Mouse (Mus musculus): ENCODE measurements at regions not wholly inside any gene's neighbourhood (a gene's known extent, or its start where the extent isn't known, plus 50 kb on each side); places are given as distances from the start of the nearest gene placed in this dataset.

- 72% methylated on average over 4 of the region's 4 CpGs for WGBS
- no peaks in the 10 kb centered on the region for H3K36me3 ChIP-seq (ENCODE audit: control insufficient read depth, insufficient read depth, low read length)
- H3K4me1 ChIP-seq (ENCODE audit: control insufficient read depth, insufficient read depth, low read length) = no peaks in the 10 kb centered on the region
- no peak overlapping the region for H3K4me2 ChIP-seq (replicated peaks; ENCODE audit: low read depth, low read length)
- no peak overlapping the region for H3K4me3 ChIP-seq (ENCODE audit: low read depth, low read length)
- no peak overlapping the region for H3K27ac ChIP-seq (ENCODE audit: low read length)
- no peaks in the 10 kb centered on the region for H3K9me3 ChIP-seq (ENCODE audit: control insufficient read depth, low read depth, low read length)
- ATAC-seq (ENCODE audit: insufficient number of reproducible peaks, insufficient read depth, low FRiP score, low read depth) = no peak
- no peaks in the 10 kb centered on the region for H3K27me3 ChIP-seq (ENCODE audit: control insufficient read depth, insufficient read depth, low read length)
- H3K9ac ChIP-seq (replicated peaks; ENCODE audit: low read depth, low read length) = no peak overlapping the region
These were observed 79.4 kb downstream of the S1pr1 start for GRCm38 (mm10) chr3:115635487-115635886.

GRCm38 (mm10) chr3:115635081-115635480, 79.8 kb downstream of the S1pr1 start:
- Histone ChIP-seq H3K9me3 (ENCODE audit: control insufficient read depth, low read depth, low read length) (no peaks in the 10 kb centered on the region), H3K4me1 (ENCODE audit: control insufficient read depth, insufficient read depth, low read length) (no peaks in the 10 kb centered on the region), H3K4me2 (replicated peaks; ENCODE audit: low read depth, low read length) (no peak overlapping the region), H3K4me3 (ENCODE audit: low read depth, low read length) (no peak overlapping the region), H3K27me3 (ENCODE audit: control insufficient read depth, insufficient read depth, low read length) (no peaks in the 10 kb centered on the region), H3K27ac (ENCODE audit: low read length) (no peak overlapping the region), H3K9ac (replicated peaks; ENCODE audit: low read depth, low read length) (no peak overlapping the region), H3K36me3 (ENCODE audit: control insufficient read depth, insufficient read depth, low read length) (no peaks in the 10 kb centered on the region)
- WGBS = 87% methylated on average over 5 of the region's 5 CpGs
- ATAC-seq (ENCODE audit: insufficient number of reproducible peaks, insufficient read depth, low FRiP score, low read depth) = no peak

GRCm38 (mm10) chr3:115632417-115632743, 82.5 kb downstream of the S1pr1 start:
- Histone ChIP-seq H3K4me3 (ENCODE audit: low read depth, low read length) (no peak overlapping the region), H3K4me1 (ENCODE audit: control insufficient read depth, insufficient read depth, low read length) (no peaks in the 10 kb centered on the region), H3K9ac (replicated peaks; ENCODE audit: low read depth, low read length) (no peak overlapping the region), H3K4me2 (replicated peaks; ENCODE audit: low read depth, low read length) (no peak overlapping the region), H3K36me3 (ENCODE audit: control insufficient read depth, insufficient read depth, low read length) (no peaks in the 10 kb centered on the region), H3K9me3 (ENCODE audit: control insufficient read depth, low read depth, low read length) (no peaks in the 10 kb centered on the region), H3K27ac (ENCODE audit: low read length) (no peak overlapping the region), H3K27me3 (ENCODE audit: control insufficient read depth, insufficient read depth, low read length) (no peaks in the 10 kb centered on the region)
- WGBS = 72% methylated on average over 4 of the region's 4 CpGs
- no peak for ATAC-seq (ENCODE audit: insufficient number of reproducible peaks, insufficient read depth, low FRiP score, low read depth)

GRCm38 (mm10) chr3:115631573-115632416, 83.1 kb downstream of the S1pr1 start:
- Histone ChIP-seq H3K4me1 (ENCODE audit: control insufficient read depth, insufficient read depth, low read length) (no peaks in the 10 kb centered on the region), H3K4me2 (replicated peaks; ENCODE audit: low read depth, low read length) (no peak overlapping the region), H3K27ac (ENCODE audit: low read length) (no peak overlapping the region), H3K36me3 (ENCODE audit: control insufficient read depth, insufficient read depth, low read length) (no peaks in the 10 kb centered on the region), H3K9ac (replicated peaks; ENCODE audit: low read depth, low read length) (no peak overlapping the region), H3K9me3 (ENCODE audit: control insufficient read depth, low read depth, low read length) (no peaks in the 10 kb centered on the region), H3K27me3 (ENCODE audit: control insufficient read depth, insufficient read depth, low read length) (no peaks in the 10 kb centered on the region), H3K4me3 (ENCODE audit: low read depth, low read length) (no peak overlapping the region)
- no peak for ATAC-seq (ENCODE audit: insufficient number of reproducible peaks, insufficient read depth, low FRiP score, low read depth)
- 86% methylated on average over 17 of the region's 17 CpGs for WGBS

- Histone ChIP-seq H3K4me1 (ENCODE audit: control insufficient read depth, insufficient read depth, low read length) (no peaks in the 10 kb centered on the region), H3K4me2 (replicated peaks; ENCODE audit: low read depth, low read length) (no peak overlapping the region), H3K36me3 (ENCODE audit: control insufficient read depth, insufficient read depth, low read length) (no peaks in the 10 kb centered on the region), H3K4me3 (ENCODE audit: low read depth, low read length) (no peak overlapping the region), H3K9ac (replicated peaks; ENCODE audit: low read depth, low read length) (no peak overlapping the region), H3K9me3 (ENCODE audit: control insufficient read depth, low read depth, low read length) (no peaks in the 10 kb centered on the region), H3K27ac (ENCODE audit: low read length) (no peak overlapping the region), H3K27me3 (ENCODE audit: control insufficient read depth, insufficient read depth, low read length) (no peaks in the 10 kb centered on the region)
- no peak for ATAC-seq (ENCODE audit: insufficient number of reproducible peaks, insufficient read depth, low FRiP score, low read depth)
- WGBS = 93% methylated on average over 3 of the region's 3 CpGs
These were observed 92.0 kb downstream of the S1pr1 start for GRCm38 (mm10) chr3:115622920-115623319.

- H3K9ac ChIP-seq (replicated peaks; ENCODE audit: low read depth, low read length) = no peak overlapping the region
- H3K4me1 ChIP-seq (ENCODE audit: control insufficient read depth, insufficient read depth, low read length) = no peaks in the 10 kb centered on the region
- H3K4me3 ChIP-seq (ENCODE audit: low read depth, low read length) = no peak overlapping the region
- H3K9me3 ChIP-seq (ENCODE audit: control insufficient read depth, low read depth, low read length) = no peaks in the 10 kb centered on the region
- WGBS = 82% methylated on average over 2 of the region's 2 CpGs
- H3K27me3 ChIP-seq (ENCODE audit: control insufficient read depth, insufficient read depth, low read length) = no peaks in the 10 kb centered on the region
- no peak overlapping the region for H3K4me2 ChIP-seq (replicated peaks; ENCODE audit: low read depth, low read length)
- no peaks in the 10 kb centered on the region for H3K36me3 ChIP-seq (ENCODE audit: control insufficient read depth, insufficient read depth, low read length)
- no peak overlapping the region for H3K27ac ChIP-seq (ENCODE audit: low read length)
- no peak for ATAC-seq (ENCODE audit: insufficient number of reproducible peaks, insufficient read depth, low FRiP score, low read depth)
These were observed 92.6 kb downstream of the S1pr1 start for GRCm38 (mm10) chr3:115622300-115622699.

- ATAC-seq (ENCODE audit: insufficient number of reproducible peaks, insufficient read depth, low FRiP score, low read depth) = no peak
- Histone ChIP-seq H3K27ac (ENCODE audit: low read length) (no peak overlapping the region), H3K4me3 (ENCODE audit: low read depth, low read length) (no peak overlapping the region), H3K9me3 (ENCODE audit: control insufficient read depth, low read depth, low read length) (no peaks in the 10 kb centered on the region), H3K4me1 (ENCODE audit: control insufficient read depth, insufficient read depth, low read length) (no peaks in the 10 kb centered on the region), H3K9ac (replicated peaks; ENCODE audit: low read depth, low read length) (no peak overlapping the region), H3K27me3 (ENCODE audit: control insufficient read depth, insufficient read depth, low read length) (no peaks in the 10 kb centered on the region), H3K4me2 (replicated peaks; ENCODE audit: low read depth, low read length) (no peak overlapping the region), H3K36me3 (ENCODE audit: control insufficient read depth, insufficient read depth, low read length) (no peaks in the 10 kb centered on the region)
- 52% methylated on average over 3 of the region's 3 CpGs for WGBS
These were observed 94.9 kb downstream of the S1pr1 start for GRCm38 (mm10) chr3:115619970-115620369.

- H3K36me3 ChIP-seq (ENCODE audit: control insufficient read depth, insufficient read depth, low read length) = no peaks in the 10 kb centered on the region
- no peaks in the 10 kb centered on the region for H3K4me1 ChIP-seq (ENCODE audit: control insufficient read depth, insufficient read depth, low read length)
- no peak overlapping the region for H3K9ac ChIP-seq (replicated peaks; ENCODE audit: low read depth, low read length)
- 29% methylated on average over 7 of the region's 7 CpGs for WGBS
- no peak overlapping the region for H3K27ac ChIP-seq (ENCODE audit: low read length)
- H3K4me2 ChIP-seq (replicated peaks; ENCODE audit: low read depth, low read length) = no peak overlapping the region
- ATAC-seq (ENCODE audit: insufficient number of reproducible peaks, insufficient read depth, low FRiP score, low read depth) = no peak
- H3K4me3 ChIP-seq (ENCODE audit: low read depth, low read length) = no peak overlapping the region
- H3K9me3 ChIP-seq (ENCODE audit: control insufficient read depth, low read depth, low read length) = no peaks in the 10 kb centered on the region
- H3K27me3 ChIP-seq (ENCODE audit: control insufficient read depth, insufficient read depth, low read length) = no peaks in the 10 kb centered on the region
These were observed 98.8 kb downstream of the S1pr1 start for GRCm38 (mm10) chr3:115615994-115616598.

GRCm38 (mm10) chr3:115612859-115613258, 102.0 kb downstream of the S1pr1 start:
- WGBS = 88% methylated on average over 6 of the region's 6 CpGs
- no peaks in the 10 kb centered on the region for H3K27me3 ChIP-seq (ENCODE audit: control insufficient read depth, insufficient read depth, low read length)
- no peak overlapping the region for H3K9ac ChIP-seq (replicated peaks; ENCODE audit: low read depth, low read length)
- no peak overlapping the region for H3K4me3 ChIP-seq (ENCODE audit: low read depth, low read length)
- H3K9me3 ChIP-seq (ENCODE audit: control insufficient read depth, low read depth, low read length) = no peaks in the 10 kb centered on the region
- H3K4me2 ChIP-seq (replicated peaks; ENCODE audit: low read depth, low read length) = no peak overlapping the region
- ATAC-seq (ENCODE audit: insufficient number of reproducible peaks, insufficient read depth, low FRiP score, low read depth) = no peak
- H3K36me3 ChIP-seq (ENCODE audit: control insufficient read depth, insufficient read depth, low read length) = no peaks in the 10 kb centered on the region
- H3K27ac ChIP-seq (ENCODE audit: low read length) = no peak overlapping the region
- H3K4me1 ChIP-seq (ENCODE audit: control insufficient read depth, insufficient read depth, low read length) = no peaks in the 10 kb centered on the region
